Mouse (Mus musculus): ENCODE data around the gene Rps6ka5.
A peak's percentile ranks its signal among the peaks of the same experiment; 100 is the strongest.

The Rps6ka5 gene

DNA sequence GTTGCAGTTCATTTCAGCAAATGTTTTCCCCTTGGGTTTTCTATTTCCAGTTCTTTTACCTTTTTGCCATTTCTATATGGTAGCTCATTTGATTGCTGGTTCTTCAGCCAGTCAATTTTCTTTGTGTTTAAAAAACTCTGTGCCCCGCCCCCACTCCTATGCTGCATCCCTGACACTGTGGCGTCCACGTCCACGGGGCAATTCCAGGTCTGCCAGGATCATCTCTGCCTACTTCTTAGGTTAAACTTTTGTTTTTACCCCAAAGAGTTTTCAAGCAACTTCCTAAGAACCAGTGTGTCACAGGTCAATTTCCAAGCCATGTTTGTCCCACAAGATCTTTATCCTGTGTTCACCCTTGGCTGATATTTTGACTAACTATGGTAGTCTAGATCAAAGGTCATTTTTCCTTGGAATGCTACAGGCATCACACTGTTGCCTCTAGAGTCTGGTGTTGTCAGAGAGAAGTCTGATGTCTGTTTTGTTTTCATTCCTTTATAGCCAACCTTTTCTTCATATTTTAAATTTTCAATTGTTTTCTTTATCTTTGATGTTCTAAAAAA lies 12.3 kb upstream of the Rps6ka5 start:
- no peaks in the 10 kb centered on the region for H3K27me3 ChIP-seq (ENCODE audit: control insufficient read depth, insufficient read depth, low read length, poor library complexity, severe bottlenecking)
- no peaks in the 10 kb centered on the region for H3K36me3 ChIP-seq (ENCODE audit: control insufficient read depth, insufficient read depth, low read length, poor library complexity, severe bottlenecking)
- DNase-seq (ENCODE audit: low read depth, low spot score) = no peak

DNA sequence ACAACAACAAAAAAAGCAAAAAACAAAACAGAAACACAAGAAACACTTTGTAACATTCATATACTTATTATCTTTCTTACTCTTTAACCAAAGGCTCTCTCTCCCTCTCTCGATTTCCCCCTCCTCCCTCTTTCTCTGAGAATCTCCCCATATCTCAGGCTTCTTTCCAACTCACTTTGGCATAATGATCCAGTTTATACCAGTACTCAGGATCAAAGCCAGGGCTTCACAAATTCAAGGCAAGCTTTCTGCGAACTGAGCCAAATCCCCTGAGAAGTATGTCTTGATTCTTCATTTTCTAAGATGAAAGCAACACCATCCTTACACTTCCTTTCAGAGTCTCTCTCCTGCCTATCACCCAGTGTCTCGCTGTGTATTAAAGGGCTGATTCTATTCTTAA lies 11.7 kb upstream of the Rps6ka5 start:
- DNase-seq (ENCODE audit: low read depth, low spot score) = no peak

DNA sequence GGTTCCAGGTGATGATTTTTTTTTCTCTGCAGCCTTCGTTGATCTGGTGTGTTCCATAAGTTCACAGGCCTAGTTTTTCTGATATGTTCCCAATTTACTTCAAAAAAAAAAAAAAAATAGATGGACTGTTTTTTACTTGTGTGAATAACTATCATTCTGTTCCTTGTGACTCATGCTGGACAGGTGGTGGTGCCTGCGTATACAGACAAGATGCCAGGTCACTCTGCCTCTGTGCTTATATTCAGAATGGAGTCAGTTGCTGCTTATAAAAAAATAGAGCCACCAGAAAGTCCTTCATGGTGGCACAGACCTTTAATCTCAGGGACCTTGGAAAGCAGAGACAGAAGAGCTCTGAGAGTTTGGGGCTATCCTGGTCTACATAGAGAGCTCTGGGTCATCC lies 8.8 kb upstream of the Rps6ka5 start:
- Histone ChIP-seq H3K36me3 (ENCODE audit: control insufficient read depth, insufficient read depth, low read length, poor library complexity, severe bottlenecking) (no peaks in the 10 kb centered on the region), H3K27me3 (ENCODE audit: control insufficient read depth, insufficient read depth, low read length, poor library complexity, severe bottlenecking) (no peaks in the 10 kb centered on the region)
- DNase-seq (ENCODE audit: low read depth, low spot score) = no peak

More for the DNA sequence above, 11.7 kb upstream of the Rps6ka5 start:
- Histone ChIP-seq H3K36me3 (ENCODE audit: control insufficient read depth, insufficient read depth, low read length, poor library complexity, severe bottlenecking) (no peaks in the 10 kb centered on the region), H3K27me3 (ENCODE audit: control insufficient read depth, insufficient read depth, low read length, poor library complexity, severe bottlenecking) (no peaks in the 10 kb centered on the region)

DNA sequence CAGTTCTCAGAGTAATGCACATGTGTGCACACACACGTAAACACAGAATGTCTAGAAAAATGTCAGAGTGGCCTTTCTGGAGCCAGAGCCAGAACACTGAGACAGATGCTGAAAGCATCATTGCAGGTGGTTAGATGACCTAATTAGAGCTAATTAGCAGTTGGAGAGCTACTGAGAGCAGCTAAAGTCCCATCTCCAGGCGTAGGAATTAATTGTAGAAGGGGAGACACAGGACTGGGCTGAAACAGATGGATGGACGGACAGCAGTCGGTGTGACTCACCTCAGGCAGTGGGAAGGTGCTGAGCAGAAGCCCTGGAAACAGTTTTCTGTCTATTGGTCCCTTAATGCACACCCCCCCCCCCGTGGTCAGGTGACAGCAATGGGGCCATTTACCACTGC lies 8.4 kb upstream of the Rps6ka5 start:
- no peak for DNase-seq (ENCODE audit: low read depth, low spot score)
- Histone ChIP-seq H3K36me3 (ENCODE audit: control insufficient read depth, insufficient read depth, low read length, poor library complexity, severe bottlenecking) (no peaks in the 10 kb centered on the region), H3K27me3 (ENCODE audit: control insufficient read depth, insufficient read depth, low read length, poor library complexity, severe bottlenecking) (no peaks in the 10 kb centered on the region)

DNA sequence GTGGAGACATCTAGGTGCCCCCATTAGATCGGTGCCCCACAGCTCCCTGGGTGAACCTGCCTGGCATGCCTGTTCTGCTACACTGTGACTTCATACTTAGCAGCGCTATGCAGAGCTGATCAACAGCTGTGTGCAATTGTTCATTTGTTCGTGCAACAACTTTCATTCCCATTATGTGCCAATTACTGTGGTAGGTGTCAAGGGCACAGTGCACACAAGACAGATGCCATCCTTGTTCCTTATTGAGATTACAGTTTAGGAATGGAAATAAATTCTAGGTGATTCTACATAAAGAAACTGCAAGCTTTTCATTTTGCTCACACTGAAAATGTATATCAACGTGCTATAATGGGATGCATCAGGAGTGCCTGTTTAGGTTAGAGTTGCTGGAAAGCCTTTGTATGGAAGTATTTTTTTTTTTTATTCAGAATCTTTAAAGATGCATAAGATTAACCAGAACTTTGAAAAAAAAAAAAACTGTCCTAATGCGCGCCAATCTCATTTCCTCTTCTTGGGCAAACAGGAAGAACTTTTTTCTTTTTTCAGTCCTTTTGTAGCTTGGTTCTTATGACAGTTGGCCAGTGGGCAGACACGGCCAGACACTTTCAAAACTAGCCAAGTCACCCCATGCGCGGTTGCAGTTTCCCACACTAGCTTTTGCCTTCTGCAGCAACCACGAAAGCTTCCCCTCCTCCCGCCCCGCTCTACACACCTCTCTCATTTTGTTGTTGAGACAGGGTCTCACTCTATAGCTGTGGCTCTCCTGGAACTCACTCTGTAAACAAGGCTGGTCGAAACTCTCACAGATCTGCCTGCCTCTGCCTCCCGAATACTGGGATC lies 2.1 kb upstream of the Rps6ka5 start:
- H3K36me3 ChIP-seq (ENCODE audit: control insufficient read depth, insufficient read depth, low read length, poor library complexity, severe bottlenecking) = no peaks in the 10 kb centered on the region
- H3K27me3 ChIP-seq (ENCODE audit: control insufficient read depth, insufficient read depth, low read length, poor library complexity, severe bottlenecking) = no peaks in the 10 kb centered on the region
- DNase-seq (ENCODE audit: low read depth, low spot score) = peak; percentile 58

DNA sequence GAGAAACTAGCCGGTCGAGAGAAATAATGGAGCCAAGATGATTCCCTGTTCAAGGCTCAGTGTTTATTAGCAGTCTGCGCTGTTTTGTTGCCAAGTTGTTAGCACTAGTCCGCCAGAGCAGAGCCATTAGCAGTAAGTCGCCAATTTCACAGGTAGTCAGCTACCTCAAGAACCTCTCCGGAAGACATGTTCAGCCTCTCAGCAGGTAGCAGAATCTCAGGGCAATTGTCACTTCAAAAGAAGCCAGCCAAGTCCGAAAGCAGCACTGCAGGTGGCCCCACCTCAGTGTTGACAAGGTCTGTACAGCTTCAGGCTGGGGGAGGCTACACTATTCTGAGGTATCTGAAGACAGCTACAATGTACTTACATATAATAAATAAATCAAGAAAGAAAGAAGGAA lies 1.1 kb upstream of the Rps6ka5 start:
- no peak for DNase-seq (ENCODE audit: low read depth, low spot score)
- Histone ChIP-seq H3K27me3 (ENCODE audit: control insufficient read depth, insufficient read depth, low read length, poor library complexity, severe bottlenecking) (no peaks in the 10 kb centered on the region), H3K36me3 (ENCODE audit: control insufficient read depth, insufficient read depth, low read length, poor library complexity, severe bottlenecking) (no peaks in the 10 kb centered on the region)

DNA sequence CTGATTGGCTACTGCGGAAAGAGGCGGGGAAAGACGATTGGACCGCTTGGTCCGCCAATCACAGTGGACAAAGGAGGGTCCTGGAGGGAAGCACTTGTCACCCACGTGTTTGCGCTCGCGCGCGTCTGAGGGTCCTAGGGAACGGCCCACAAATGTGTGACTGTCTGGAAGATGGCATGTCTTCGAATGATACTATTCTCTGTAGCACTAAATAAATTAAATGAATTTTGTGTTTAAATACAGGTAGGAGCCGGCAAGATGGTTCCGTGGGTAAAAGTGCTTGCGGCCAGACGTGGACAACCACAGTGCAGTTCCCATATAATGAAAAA lies 1.4 kb downstream of the Rps6ka5 start:
- no peaks in the 10 kb centered on the region for H3K27me3 ChIP-seq (ENCODE audit: control insufficient read depth, insufficient read depth, low read length, poor library complexity, severe bottlenecking)
- DNase-seq (ENCODE audit: low read depth, low spot score) = no peak
- H3K36me3 ChIP-seq (ENCODE audit: control insufficient read depth, insufficient read depth, low read length, poor library complexity, severe bottlenecking) = no peaks in the 10 kb centered on the region

DNA sequence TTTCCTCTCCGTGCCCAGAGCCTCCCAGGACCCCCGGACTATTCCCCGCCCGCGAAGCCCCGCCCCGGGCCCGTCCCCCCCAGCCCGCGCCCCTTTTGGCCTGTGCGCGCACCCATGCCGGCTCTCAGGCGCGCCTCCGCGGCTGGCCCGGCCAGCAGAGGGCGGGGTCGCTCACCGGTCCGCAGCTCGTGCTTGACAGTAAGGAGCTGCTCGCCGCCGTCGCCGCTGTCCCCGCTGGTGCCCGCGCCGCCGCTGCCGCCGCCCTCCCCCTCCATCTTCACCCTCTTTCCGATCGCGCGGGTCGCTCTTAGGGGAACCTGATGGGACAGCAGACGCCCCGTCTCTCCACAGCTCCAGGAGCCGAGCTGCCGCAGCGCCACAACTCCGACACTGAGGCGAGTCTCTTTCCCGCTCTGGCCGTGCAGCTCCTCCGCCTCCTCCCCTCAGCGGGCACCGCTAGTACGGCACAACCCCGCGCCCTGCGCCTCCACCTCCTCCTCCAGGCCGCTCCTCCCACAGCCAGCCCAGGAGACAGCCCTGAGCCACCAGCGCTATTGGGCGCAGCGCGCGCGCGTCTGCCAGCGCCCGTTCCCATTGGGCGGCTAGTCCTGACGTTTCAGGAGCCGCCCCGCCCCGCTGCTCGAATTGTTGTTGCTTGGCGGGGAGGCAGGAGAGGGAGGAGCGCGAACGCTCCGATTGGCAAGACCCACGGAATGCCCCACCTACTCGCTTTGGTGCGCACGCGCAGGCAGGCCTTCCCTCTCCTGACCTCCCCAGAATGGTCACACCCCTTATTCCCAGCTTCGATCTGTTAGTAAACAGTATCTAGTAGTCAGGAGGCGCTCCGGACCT lies 2.0 kb downstream of the Rps6ka5 start:
- Histone ChIP-seq H3K36me3 (ENCODE audit: control insufficient read depth, insufficient read depth, low read length, poor library complexity, severe bottlenecking) (no peaks in the 10 kb centered on the region), H3K27me3 (ENCODE audit: control insufficient read depth, insufficient read depth, low read length, poor library complexity, severe bottlenecking) (no peaks in the 10 kb centered on the region)
- DNase-seq (ENCODE audit: low read depth, low spot score) = peak; percentile 99

DNA sequence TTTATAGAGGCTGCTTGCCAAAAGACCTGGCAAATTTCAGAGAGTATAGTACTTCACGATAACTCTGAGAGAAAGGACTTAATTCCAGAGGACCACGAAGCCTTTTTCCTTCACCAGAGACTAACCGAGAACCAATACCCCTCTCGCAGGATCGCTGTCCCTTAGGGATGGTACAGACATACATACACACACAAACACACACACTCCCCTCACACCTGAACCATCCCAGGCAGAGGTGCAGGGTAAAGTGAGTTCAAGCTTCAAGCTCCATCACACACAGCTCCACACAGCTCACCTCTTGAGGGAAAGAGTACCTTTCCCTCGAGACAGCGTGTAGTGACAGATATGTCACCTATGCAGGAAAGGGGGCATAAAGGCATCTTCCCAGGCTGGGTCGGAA lies 2.6 kb downstream of the Rps6ka5 start:
- peak; percentile 39 for DNase-seq (ENCODE audit: low read depth, low spot score)
- Histone ChIP-seq H3K36me3 (ENCODE audit: control insufficient read depth, insufficient read depth, low read length, poor library complexity, severe bottlenecking) (no peaks in the 10 kb centered on the region), H3K27me3 (ENCODE audit: control insufficient read depth, insufficient read depth, low read length, poor library complexity, severe bottlenecking) (no peaks in the 10 kb centered on the region)

DNA sequence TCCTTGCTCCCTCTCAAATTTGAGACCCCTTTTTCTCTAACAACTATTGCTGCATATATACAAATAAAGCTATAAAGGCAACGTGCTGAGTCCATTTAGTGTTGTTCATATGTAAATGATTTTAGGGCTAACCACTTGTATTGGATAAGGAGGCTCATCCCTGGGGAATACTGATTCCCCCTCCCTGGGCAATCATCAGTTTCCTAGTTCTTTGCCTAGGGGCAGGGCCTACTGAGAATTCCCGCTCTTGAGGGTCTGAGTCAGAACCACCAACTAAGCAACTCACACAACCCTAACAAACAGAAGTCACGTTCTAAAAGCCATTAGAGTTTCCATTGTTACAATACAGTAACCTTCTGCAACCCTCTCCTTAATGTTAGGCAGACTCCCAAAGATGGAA lies 6.0 kb downstream of the Rps6ka5 start:
- DNase-seq (ENCODE audit: low read depth, low spot score) = no peak
- Histone ChIP-seq H3K27me3 (ENCODE audit: control insufficient read depth, insufficient read depth, low read length, poor library complexity, severe bottlenecking) (no peaks in the 10 kb centered on the region), H3K36me3 (ENCODE audit: control insufficient read depth, insufficient read depth, low read length, poor library complexity, severe bottlenecking) (peaks cover 2% of the 10 kb centered on the region; the same call in 1 of the 2 replicates)

DNA sequence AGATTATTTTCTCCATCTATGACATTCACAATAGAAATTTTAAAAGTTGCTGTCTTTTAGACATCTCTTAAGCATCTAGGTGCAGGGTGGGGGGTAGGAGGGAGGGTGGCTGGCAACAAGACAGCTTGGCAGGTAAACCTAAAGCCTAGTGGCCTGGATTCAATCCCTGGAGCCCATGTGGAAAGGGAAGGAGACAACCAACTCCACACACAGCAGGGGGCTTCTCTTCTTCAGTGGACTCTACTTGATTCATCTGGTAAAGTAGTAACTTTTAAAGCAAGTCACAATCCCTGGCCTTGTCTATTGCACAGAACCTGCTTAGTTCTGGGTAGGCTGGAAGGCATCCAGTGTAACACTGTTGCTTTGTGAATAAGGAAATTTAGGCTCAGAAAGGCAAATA lies 9.3 kb downstream of the Rps6ka5 start:
- Histone ChIP-seq H3K36me3 (ENCODE audit: control insufficient read depth, insufficient read depth, low read length, poor library complexity, severe bottlenecking) (peaks cover 2% of the 10 kb centered on the region; the same call in 1 of the 2 replicates), H3K27me3 (ENCODE audit: control insufficient read depth, insufficient read depth, low read length, poor library complexity, severe bottlenecking) (no peaks in the 10 kb centered on the region)
- no peak for DNase-seq (ENCODE audit: low read depth, low spot score)

DNA sequence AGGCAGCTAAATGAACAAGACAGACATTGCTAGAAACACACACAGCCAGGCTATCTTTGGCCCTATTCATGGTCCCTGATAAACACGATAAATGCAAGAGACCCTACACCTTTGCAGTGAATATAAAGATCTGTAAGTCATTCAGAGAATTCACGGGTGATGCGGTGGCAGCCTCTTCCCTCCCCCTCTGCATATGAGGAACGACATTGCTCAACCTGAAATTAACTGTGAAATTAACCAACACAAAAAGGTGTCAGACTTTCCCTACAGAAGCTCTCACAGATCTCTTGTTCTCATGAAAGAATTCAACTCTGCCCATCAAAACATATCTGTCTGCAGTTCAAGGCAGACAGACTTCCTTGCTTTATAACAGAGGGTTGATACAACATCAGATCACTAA lies 9.8 kb downstream of the Rps6ka5 start:
- no peak for DNase-seq (ENCODE audit: low read depth, low spot score)
- no peaks in the 10 kb centered on the region for H3K27me3 ChIP-seq (ENCODE audit: control insufficient read depth, insufficient read depth, low read length, poor library complexity, severe bottlenecking)
- H3K36me3 ChIP-seq (ENCODE audit: control insufficient read depth, insufficient read depth, low read length, poor library complexity, severe bottlenecking) = peaks cover 2% of the 10 kb centered on the region; the same call in 1 of the 2 replicates

DNA sequence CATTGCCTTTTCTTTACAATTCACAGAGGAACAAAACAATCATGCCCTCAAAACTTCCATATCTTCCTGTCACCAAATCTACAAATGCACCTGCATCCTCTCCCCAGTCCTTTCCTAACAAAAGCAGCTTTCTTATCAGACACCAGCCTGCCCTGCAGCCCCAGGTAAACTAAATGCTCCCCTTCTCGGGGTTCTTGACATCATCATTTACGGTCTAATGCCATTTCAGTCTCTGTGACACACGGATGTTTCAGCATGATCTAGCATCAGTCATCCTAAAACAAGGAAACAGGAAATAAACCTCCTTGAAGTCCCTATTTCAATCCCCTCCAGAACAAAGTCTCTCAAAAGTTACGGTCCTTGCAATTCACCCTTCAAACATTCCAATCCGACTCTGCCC lies 15.0 kb downstream of the Rps6ka5 start:
- DNase-seq (ENCODE audit: low read depth, low spot score) = peak; percentile 43

DNA sequence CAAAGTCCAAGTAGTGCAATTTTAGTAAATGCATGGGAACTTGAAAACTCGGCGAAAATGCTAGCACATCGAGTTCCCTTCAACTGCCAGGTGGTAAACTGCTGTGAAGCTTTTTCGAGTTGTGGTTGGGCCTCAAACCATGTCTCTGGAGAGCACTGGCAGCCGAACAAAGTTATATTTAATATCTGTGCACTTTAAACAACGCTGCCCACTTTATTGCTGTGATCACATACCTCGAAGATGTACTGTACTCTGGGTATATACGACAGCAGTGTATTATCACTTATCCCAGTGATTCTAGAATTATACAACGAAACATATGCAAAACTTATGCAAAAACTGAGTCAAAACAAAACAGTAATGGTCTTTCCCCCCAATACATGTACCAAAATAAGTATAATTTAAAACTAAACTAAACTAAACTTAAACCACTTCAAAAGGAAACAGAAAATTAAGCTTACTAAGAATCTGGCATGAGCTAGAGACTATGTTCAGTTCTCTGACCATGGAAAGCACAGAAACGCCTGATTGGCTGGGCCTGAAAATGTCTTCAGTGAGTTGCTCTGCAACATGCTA lies 15.6 kb downstream of the Rps6ka5 start:
- Histone ChIP-seq H3K36me3 (ENCODE audit: control insufficient read depth, insufficient read depth, low read length, poor library complexity, severe bottlenecking) (no peaks in the 10 kb centered on the region), H3K27me3 (ENCODE audit: control insufficient read depth, insufficient read depth, low read length, poor library complexity, severe bottlenecking) (no peaks in the 10 kb centered on the region)
- DNase-seq (ENCODE audit: low read depth, low spot score) = peak; percentile 27

More for the DNA sequence above, 15.0 kb downstream of the Rps6ka5 start:
- H3K36me3 ChIP-seq (ENCODE audit: control insufficient read depth, insufficient read depth, low read length, poor library complexity, severe bottlenecking) = peaks cover 2% of the 10 kb centered on the region; the same call in 1 of the 2 replicates
- H3K27me3 ChIP-seq (ENCODE audit: control insufficient read depth, insufficient read depth, low read length, poor library complexity, severe bottlenecking) = no peaks in the 10 kb centered on the region

DNA sequence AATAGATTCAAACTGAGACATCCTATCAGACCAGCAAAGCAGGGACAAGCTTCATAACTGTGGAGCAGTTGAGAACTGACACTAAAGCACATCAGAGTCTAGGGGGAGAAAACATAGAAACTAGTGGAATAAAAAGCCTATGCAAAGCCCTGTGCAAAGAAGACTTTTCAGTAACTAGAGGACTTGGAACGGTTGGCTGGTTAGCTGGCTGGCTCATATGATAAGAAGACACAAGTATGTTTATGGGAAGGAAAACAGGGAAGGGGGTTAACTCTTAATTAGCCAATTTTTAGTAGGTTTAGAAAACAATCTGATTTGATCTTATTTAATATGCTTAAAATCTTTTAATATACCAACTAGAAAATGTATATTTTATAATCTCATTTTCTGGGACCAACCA lies 16.4 kb downstream of the Rps6ka5 start:
- Histone ChIP-seq H3K27me3 (ENCODE audit: control insufficient read depth, insufficient read depth, low read length, poor library complexity, severe bottlenecking) (no peaks in the 10 kb centered on the region), H3K36me3 (ENCODE audit: control insufficient read depth, insufficient read depth, low read length, poor library complexity, severe bottlenecking) (no peaks in the 10 kb centered on the region)
- DNase-seq (ENCODE audit: low read depth, low spot score) = no peak
